Comparison of ENCODE assay signal across 10 mouse cellular contexts in genomic region chr13:78202574-78203347, GRCm38 (mm10). TPM values are rescaled to one million over a fixed set of nuclear protein-coding genes. Genes with fewer than 3 reads are reported as not detected.
DNase-seq lines count a peak whose midpoint lies in the region; ATAC-seq and TF ChIP-seq lines count a peak whose summit lies in the region.
"Had no signal": no experiment of that assay in that cellular context is flagged by ENCODE, and none has a peak within 500 bp of the region (broad histone marks: within the 10 kb centered on the region; RNA-seq: fewer than 3 reads in every experiment).

No protein-coding gene starts in this region.

- H3K27ac ChIP-seq in hindbrain, embryonic 10.5 days: peak overlapping the region; percentile 100
- peak overlapping the region; percentile 10; the same call in 1 of the 2 replicates for H3K27ac ChIP-seq in limb, embryonic 11.5 days (replicated peaks; ENCODE audit: low read depth, low read length)

- no peak for TF ChIP-seq CTCF in lung, adult 2 months (IDR thresholded peaks at IDR 0.05; ENCODE audit: insufficient read depth, low read length)

- H3K4me3 ChIP-seq in lung, adult 2 months (replicated peaks; ENCODE audit: extremely low read depth, low read depth, low read length): peak overlapping the region; percentile 71
- peak overlapping the region; percentile 97 for H3K4me3 ChIP-seq in hindbrain, embryonic 10.5 days
- H3K4me3 ChIP-seq in limb, embryonic 11.5 days (ENCODE audit: low read depth, low read length): peak overlapping the region; percentile 51

- H3K4me1 ChIP-seq in lung, adult 2 months (ENCODE audit: control insufficient read depth, insufficient read depth, low read length): no peaks in the 10 kb centered on the region
- H3K4me1 ChIP-seq in hindbrain, embryonic 10.5 days (replicated peaks): peaks cover 46% of the 10 kb centered on the region
- H3K4me1 ChIP-seq in limb, embryonic 11.5 days (ENCODE audit: control insufficient read depth, insufficient read depth, low read length): peaks cover 9% of the 10 kb centered on the region

- ATAC-seq in limb, embryonic 11.5 days (ENCODE audit: insufficient number of reproducible peaks, low FRiP score, low TSS enrichment, low read depth): no peak
- ATAC-seq in erythroid progenitor cell, adult 5-6 weeks (replicated peaks; ENCODE audit: low FRiP score, poor library complexity, severe bottlenecking): no peak

- 3% methylated on average over 47 of the region's 47 CpGs for WGBS in lung, adult 2 months
- under 1% methylated on average over 47 of the region's 47 CpGs for WGBS in hindbrain, embryonic 10.5 days
- under 1% methylated on average over 47 of the region's 47 CpGs for WGBS in limb, embryonic 11.5 days

- 0 out of 2 replicates have a peak, but pooled peaks cover 7% of the 10 kb centered on the region for H3K27me3 ChIP-seq in hindbrain, embryonic 10.5 days (ENCODE audit: insufficient read depth, poor library complexity, severe bottlenecking)
- H3K27me3 ChIP-seq in limb, embryonic 11.5 days (ENCODE audit: control insufficient read depth, insufficient read depth, low read length): peaks cover 15% of the 10 kb centered on the region

- H3K9me3 ChIP-seq in hindbrain, embryonic 10.5 days: no peaks in the 10 kb centered on the region
- H3K9me3 ChIP-seq in limb, embryonic 11.5 days (ENCODE audit: control insufficient read depth, low read length): no peaks in the 10 kb centered on the region

- no peak for TF ChIP-seq POLR2A in lung, adult 2 months (IDR thresholded peaks at IDR 0.05; ENCODE audit: borderline replicate concordance, extremely low read depth, low read depth, low read length)

- no peak for DNase-seq in lung, adult 2 months
- no peak for DNase-seq in lung, postnatal 14 days
- DNase-seq in adrenal gland, adult 2 months: peak; percentile 79
- DNase-seq in embryo, embryonic 11 days: peak; percentile 61
- peak; percentile 58 for DNase-seq in hindbrain, embryonic 10.5 days (ENCODE audit: low spot score)
- peak; percentile 74 for DNase-seq in limb, embryonic 11.5 days (ENCODE audit: low spot score)
- DNase-seq in retina, postnatal 1 day: peak; percentile 54

- H3K36me3 ChIP-seq in hindbrain, embryonic 10.5 days: peaks cover 5% of the 10 kb centered on the region
- no peaks in the 10 kb centered on the region for H3K36me3 ChIP-seq in limb, embryonic 11.5 days (ENCODE audit: control insufficient read depth, insufficient read depth, low read length)

- H3K4me2 ChIP-seq in limb, embryonic 11.5 days (ENCODE audit: low read depth, severe bottlenecking): peak overlapping the region; percentile 97

- peak overlapping the region; percentile 53 for H3K9ac ChIP-seq in limb, embryonic 11.5 days (ENCODE audit: low read length)

RNA-seq across cellular contexts. Expression of gene Nr2f1, which starts 3.2 kb away (rescaled TPM):
- polyA plus RNA-seq in lung, adult 2 months (2012; rRNA removed): 26.7 and 30.7 TPM in 2 replicates
- total RNA-seq in adrenal gland, adult 2 months (2021): 10 to 100 TPM; 18.2 to 22.7 TPM
- 97.9 and 105 TPM in 2 replicates for polyA plus RNA-seq in adrenal gland, adult 2 months (2012; rRNA removed)
- polyA plus RNA-seq in hindbrain, embryonic 10.5 days (2016; fragmentation: Nextera tagmentation; extraction: Ambion mirVana): 69.0 and 74.0 TPM in 2 replicates
- polyA plus RNA-seq in limb, embryonic 11.5 days (2014; fragmentation: Nextera tagmentation; extraction: Ambion mirVana): 12.2 and 15.0 TPM in 2 replicates
- not detected in 2 replicates for total RNA-seq in erythroid progenitor cell, adult 5-6 weeks (2015; ENCODE audit: low replicate concordance)
- not detected in 2 replicates for total RNA-seq in erythroid progenitor cell, adult 5-6 weeks (2017; ENCODE audit: low replicate concordance)
- total RNA-seq: common myeloid progenitor, adult 5-6 weeks; neutrophil, adult 5-6 weeks had no signal

Comparison
In these comparisons a context has a peak if more than half of its experiments do, and no peak if none do; other contexts are left out.
1. DNase-seq: peak in adrenal gland, adult 2 months (single experiment), embryo, embryonic 11 days (single experiment), hindbrain, embryonic 10.5 days (single experiment), limb, embryonic 11.5 days (single experiment) and retina, postnatal 1 day (single experiment); none in lung, adult 2 months (single experiment) and lung, postnatal 14 days (single experiment).
2. Peak in every context shown above with its lines, with median percentiles within 50 percentile points of each other: H3K4me3 ChIP-seq.